Mouse (Mus musculus) hindbrain, embryonic 11.5 days (tissue): ENCODE data around the gene Nelfe. TPM values are rescaled to one million over a fixed set of nuclear protein-coding genes. Genes with fewer than 3 reads are reported as not detected.
"Not testable (repeated sequence)": the region's sequence is repeated elsewhere in the genome, so short reads cannot be mapped to it uniquely, and the experiment has no call there.

ENCODE experiments used
- ATAC-seq: fragments of 200-750 bp; cut with Nextera tagmentation; 2 replicates; pipeline ENCODE4 v1.8.0; 2017; ENCODE audit warnings: mild to moderate bottlenecking, moderate TSS enrichment, moderate library complexity; ENCODE audit not compliant: low FRiP score
- DNase-seq: peaks from one replicate; pipeline ENCODE4 v3.0.0-alpha.2; 2015; ENCODE audit warnings: low spot score
- H3K27ac ChIP-seq: fragments of 300-500 bp; sonication (generic); 2 replicates; pipeline ENCODE4 v1.5.1; 2014; ENCODE audit warnings: mild to moderate bottlenecking, low read depth, low read length
- H3K27me3 ChIP-seq: fragments of 300-500 bp; sonication (generic); 2 replicates; pipeline ENCODE4 v1.6.1; 2014; ENCODE audit warnings: mild to moderate bottlenecking, low read length, moderate library complexity, mixed read lengths; ENCODE audit not compliant: control insufficient read depth, insufficient read depth
- H3K36me3 ChIP-seq: fragments of 300-500 bp; sonication (generic); 2 replicates; pipeline ENCODE4 v1.6.1; 2014; ENCODE audit warnings: mild to moderate bottlenecking, low read length, moderate library complexity, mixed read lengths; ENCODE audit not compliant: control insufficient read depth, insufficient read depth
- H3K4me1 ChIP-seq: fragments of 300-500 bp; sonication (generic); replicated peaks from 2 replicates; pipeline ENCODE4 v1.6.1; 2014; ENCODE audit warnings: low read length, mixed read lengths; ENCODE audit not compliant: control insufficient read depth, insufficient read depth
- H3K4me2 ChIP-seq: fragments of 300-500 bp; sonication (generic); replicated peaks from 2 replicates; pipeline ENCODE4 v1.6.1; 2014; ENCODE audit warnings: mild to moderate bottlenecking, low read depth, low read length
- H3K4me3 ChIP-seq: fragments of 300-500 bp; sonication (generic); 2 replicates; pipeline ENCODE4 v1.5.1; 2014; ENCODE audit warnings: low read depth, low read length
- H3K9ac ChIP-seq: fragments of 300-500 bp; sonication (generic); 2 replicates; pipeline ENCODE4 v1.6.1; 2014; ENCODE audit warnings: low read depth, low read length
- H3K9me3 ChIP-seq: fragments of 300-500 bp; sonication (generic); 2 replicates; pipeline ENCODE4 v1.6.1; 2016; ENCODE audit warnings: low read length; ENCODE audit not compliant: control insufficient read depth
- WGBS: fragments of 180-500 bp; shearing (Covaris S2); extraction: QIAGEN DNeasy Blood & Tissue Kit; methylation state at CpG from one replicate; pipeline ENCODE4 v1.1.7; 2014; 5-methylcytosine and 5-hydroxymethylcytosine counted together
- polyA plus RNA-seq: library from polyadenylated mRNA; unstranded; fragments of >200 nt; fragmentation: Nextera tagmentation; extraction: Ambion mirVana; gene quantifications from 2 replicates; pipeline ENCODE4 v1.2.1, GENCODE M21; 2014

Gene Nelfe
- polyA plus RNA-seq, result 117 and 138 TPM in 2 replicates

DNA sequence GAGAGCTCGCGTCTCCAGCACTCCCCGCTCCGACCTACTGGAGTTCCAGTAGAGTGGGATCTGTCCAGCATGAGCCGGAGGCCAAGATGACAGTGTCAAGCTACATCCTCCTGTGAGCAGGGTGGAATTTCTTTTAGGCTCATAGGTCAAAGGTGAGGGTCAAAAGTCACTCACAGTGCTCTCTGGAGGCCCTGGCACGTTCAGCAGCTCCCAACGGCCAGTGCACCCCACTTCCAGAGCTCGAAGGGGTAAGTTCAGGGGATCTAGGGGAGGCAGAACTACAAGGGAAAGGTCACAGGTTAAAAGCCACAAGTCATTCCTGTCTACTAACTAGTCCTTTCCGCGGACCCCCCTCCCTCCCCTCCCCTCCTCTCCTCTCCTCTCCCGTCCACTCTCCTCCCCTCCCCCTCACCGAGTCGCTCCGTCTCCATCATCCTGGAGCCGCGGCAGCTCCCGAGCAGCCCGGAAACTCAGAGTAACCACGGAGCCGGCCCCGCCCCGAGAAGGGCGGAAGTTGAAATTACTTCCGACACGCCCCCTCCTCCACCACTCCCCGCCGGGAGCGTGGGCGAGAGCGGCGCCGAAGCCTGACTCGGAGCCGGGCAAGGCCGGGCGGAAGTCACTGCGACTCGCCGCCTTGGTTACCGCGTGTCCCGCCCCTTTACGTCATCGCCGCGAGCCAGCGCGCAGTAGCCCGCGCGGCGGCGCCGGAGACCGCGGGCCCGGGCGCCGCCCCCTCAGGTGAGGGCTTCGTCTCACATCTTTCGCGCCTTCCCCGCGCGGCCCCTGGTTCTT lies at the start of gene Nelfe, which contains the start of gene Skiv2l:
Nelfe (plus strand) TSS at position 670 of the 795 bp plus-strand sequence.
Skiv2l (minus strand) TSS at position 489 of the 795 bp plus-strand sequence.
- WGBS, result 0% methylated on average over 60 of the region's 65 CpGs
- Histone ChIP-seq H3K36me3 (0 out of 2 replicates have a peak, but pooled peaks cover 7% of the 10 kb centered on the region), H3K4me1 (peaks cover 5% of the 10 kb centered on the region; the same call in 1 of the 2 replicates), H3K27me3 (no peaks in the 10 kb centered on the region), H3K27ac (0 out of 2 replicates have a peak within 1 kb of the TSS, but pooled peaks have one; percentile 24), H3K9ac (peak within 1 kb of the TSS; percentile 87), H3K4me3 (peak within 1 kb of the TSS; percentile 92), H3K9me3 (no peaks in the 10 kb centered on the region), H3K4me2 (peak within 1 kb of the TSS; percentile 96)
- ATAC-seq, result peak; percentile 97
- DNase-seq, result peak; percentile 99

DNA sequence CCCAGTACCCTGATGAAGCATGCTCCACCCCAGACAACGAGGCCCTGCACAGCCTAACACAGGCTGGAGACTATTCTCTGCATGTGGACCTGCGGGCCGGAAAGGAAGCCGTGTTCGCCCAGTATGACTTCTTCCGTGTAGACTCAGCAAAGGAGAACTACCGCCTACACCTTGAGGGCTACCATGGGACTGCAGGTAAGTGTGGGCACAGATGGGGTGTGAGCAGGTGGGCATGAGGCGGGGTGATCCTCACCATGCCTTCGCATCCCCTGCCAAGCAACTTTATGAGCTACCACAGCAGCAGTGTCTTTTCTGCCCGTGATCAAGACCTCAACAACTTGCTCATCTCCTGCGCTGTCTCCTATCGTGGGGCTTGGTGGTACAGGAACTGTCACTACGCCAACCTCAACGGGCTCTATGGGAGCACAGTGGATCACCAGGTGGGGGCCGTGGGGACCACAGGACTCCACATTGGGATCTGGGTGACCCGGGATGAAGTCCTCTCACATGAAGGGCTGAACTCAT lies 49.3 kb upstream of the Nelfe start:
- H3K4me3 ChIP-seq, H3K27me3 ChIP-seq, H3K27ac ChIP-seq, DNase-seq, H3K9ac ChIP-seq, H3K4me1 ChIP-seq, H3K9me3 ChIP-seq, ATAC-seq, H3K36me3 ChIP-seq, H3K4me2 ChIP-seq: not testable (repeated sequence)
- WGBS, result 92% methylated on average over 16 of the region's 16 CpGs

DNA sequence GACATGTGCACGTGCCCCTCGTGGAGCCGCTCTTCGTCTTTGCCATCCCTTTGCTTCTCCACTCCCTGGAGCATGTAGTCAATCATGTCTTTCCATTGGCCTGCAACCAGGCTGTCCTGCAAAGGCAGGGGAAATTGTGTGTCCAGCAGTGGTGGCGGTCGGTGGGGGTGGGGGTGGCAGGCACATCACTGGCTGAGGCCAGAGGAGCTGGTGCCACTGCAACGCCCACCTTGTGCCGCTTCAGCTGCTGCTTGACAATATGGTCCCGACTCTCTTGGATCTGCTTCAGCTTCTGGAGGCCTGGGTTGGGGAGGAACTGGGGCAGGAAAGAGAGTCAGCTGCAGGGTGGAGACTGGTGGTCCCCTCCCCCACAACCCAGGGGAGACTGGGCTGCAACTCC lies 47.4 kb upstream of the Nelfe start:
- H3K9ac ChIP-seq, H3K27ac ChIP-seq, H3K4me3 ChIP-seq, DNase-seq, ATAC-seq, H3K36me3 ChIP-seq, H3K4me2 ChIP-seq, H3K27me3 ChIP-seq, H3K4me1 ChIP-seq, H3K9me3 ChIP-seq: not testable (repeated sequence)
- 90% methylated on average over 9 of the region's 9 CpGs for WGBS

DNA sequence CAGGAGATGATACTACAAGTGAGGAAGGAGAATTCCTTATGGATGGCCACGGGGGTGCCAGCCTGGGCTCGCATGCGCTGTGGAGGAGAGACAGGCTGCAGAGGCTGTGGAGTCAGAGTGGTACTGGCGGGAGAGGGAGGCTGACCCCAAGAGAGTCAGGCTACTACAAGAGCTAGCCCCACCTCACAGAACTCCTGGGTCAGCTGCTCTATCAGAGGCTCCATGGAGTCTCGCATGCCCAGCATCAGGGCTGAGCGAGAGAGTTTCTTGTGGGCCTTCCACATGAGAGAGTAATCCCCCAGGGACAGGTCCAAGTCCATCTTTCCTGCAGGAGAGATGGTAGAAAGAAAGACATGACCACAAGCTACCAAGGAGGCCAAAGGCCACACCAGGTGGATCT lies 46.8 kb upstream of the Nelfe start:
- WGBS, result 90% methylated on average over 6 of the region's 6 CpGs
- H3K4me3 ChIP-seq, H3K27ac ChIP-seq: not testable (repeated sequence)

DNA sequence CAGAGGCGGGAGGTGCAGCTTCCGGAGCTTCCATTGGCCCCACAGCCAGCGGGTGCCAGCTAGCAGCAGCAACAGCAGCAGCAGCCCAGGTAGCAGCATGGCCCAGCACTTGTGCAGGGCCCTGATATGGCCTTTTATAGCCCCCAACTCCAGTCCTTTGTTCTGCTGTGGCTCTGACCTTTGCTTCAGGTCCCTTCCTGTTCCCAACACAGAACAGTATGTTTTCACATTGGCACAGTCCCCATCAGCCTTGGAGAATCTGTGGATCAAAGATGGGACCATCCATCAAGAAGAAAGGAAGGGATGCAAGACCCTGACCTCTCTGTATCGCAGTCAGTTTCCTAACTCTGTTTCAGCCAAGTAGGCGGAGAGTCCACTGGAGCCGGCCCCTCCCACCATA lies 45.9 kb upstream of the Nelfe start, which contains the start of gene Cyp21a1:
Cyp21a1 (minus strand) TSS at position 261 of the 400 bp plus-strand sequence.
- DNase-seq, ATAC-seq: not testable (repeated sequence)
- WGBS, result 85% methylated on average over 4 of the region's 6 CpGs

More for the DNA sequence above, 46.8 kb upstream of the Nelfe start:
- not testable (repeated sequence) for H3K36me3 ChIP-seq, H3K27me3 ChIP-seq, H3K9ac ChIP-seq, H3K9me3 ChIP-seq, H3K4me1 ChIP-seq, H3K4me2 ChIP-seq, DNase-seq, ATAC-seq

DNA sequence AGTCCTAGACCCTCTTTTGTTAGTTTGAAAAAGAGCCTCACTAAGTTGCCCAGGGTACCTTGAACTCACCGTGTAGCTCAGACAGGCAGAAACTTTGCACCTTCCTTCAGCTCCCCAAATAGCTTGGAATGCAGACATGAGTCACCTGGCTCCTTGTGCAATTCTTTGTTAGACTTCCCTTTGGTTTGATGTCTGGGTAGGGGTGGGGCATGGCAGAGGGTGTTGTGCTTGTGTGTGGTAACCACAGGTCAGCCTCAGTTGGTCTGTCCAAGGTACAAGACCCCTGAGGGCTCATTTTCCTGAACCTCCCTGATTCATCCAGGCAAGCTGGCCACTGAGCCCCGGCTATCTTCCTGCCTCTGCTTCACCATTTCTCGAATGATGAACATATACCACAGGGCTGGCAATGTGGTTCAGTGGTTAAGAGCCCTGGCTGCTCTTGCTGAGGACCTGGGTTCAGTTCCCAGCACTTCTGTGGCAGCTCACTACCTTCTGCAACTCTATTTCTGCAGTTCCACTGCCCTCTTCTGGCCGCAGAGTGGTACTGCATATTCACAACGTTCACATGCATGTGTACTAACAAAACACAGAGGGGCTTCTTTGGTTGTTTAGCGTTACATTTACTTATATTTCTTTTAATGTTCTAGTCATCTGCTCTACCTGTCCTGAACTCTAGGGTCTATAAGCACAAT lies 45.2 kb upstream of the Nelfe start:
- no peak for ATAC-seq
- no peak overlapping the region for H3K27ac ChIP-seq
- H3K4me1 ChIP-seq, result no peaks in the 10 kb centered on the region
- no peak overlapping the region for H3K4me2 ChIP-seq
- no peak overlapping the region for H3K4me3 ChIP-seq
- no peak for DNase-seq
- H3K9me3 ChIP-seq, result no peaks in the 10 kb centered on the region
- no peaks in the 10 kb centered on the region for H3K36me3 ChIP-seq
- no peak overlapping the region for H3K9ac ChIP-seq
- H3K27me3 ChIP-seq, result no peaks in the 10 kb centered on the region
- WGBS, result 78% methylated on average over 6 of the region's 6 CpGs

More for the DNA sequence above, 45.9 kb upstream of the Nelfe start, which contains the start of gene Cyp21a1:
- not testable (repeated sequence) for H3K4me1 ChIP-seq, H3K9ac ChIP-seq, H3K4me3 ChIP-seq, H3K27me3 ChIP-seq, H3K9me3 ChIP-seq, H3K36me3 ChIP-seq, H3K27ac ChIP-seq, H3K4me2 ChIP-seq

DNA sequence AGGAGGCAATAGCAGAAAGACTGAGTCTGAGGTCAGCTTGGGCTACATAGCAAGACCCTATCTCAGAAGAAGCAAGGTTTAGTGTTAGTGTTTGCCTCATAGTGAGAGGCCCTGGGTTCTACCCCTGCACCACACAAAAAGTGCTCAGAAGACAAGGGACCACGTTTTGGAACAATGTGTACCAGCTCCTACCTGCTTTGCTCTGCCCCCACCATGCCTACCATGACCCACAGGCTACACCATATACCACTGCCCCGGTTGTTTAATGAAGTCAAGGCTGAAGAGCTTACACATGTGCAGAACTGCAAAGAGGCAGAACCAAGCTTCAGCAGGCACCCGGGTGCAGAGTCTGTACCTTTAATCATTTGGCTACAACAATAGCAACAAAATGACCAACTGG lies 43.0 kb upstream of the Nelfe start:
- WGBS, result 71% methylated on average over 3 of the region's 3 CpGs
- H3K27me3 ChIP-seq, result no peaks in the 10 kb centered on the region
- H3K4me2 ChIP-seq, result no peak overlapping the region
- ATAC-seq (no peak), DNase-seq (no peak)
- H3K9ac ChIP-seq, result no peak overlapping the region
- no peak overlapping the region for H3K4me3 ChIP-seq
- no peaks in the 10 kb centered on the region for H3K36me3 ChIP-seq
- H3K4me1 ChIP-seq, result no peaks in the 10 kb centered on the region
- no peaks in the 10 kb centered on the region for H3K9me3 ChIP-seq
- no peak overlapping the region for H3K27ac ChIP-seq

DNA sequence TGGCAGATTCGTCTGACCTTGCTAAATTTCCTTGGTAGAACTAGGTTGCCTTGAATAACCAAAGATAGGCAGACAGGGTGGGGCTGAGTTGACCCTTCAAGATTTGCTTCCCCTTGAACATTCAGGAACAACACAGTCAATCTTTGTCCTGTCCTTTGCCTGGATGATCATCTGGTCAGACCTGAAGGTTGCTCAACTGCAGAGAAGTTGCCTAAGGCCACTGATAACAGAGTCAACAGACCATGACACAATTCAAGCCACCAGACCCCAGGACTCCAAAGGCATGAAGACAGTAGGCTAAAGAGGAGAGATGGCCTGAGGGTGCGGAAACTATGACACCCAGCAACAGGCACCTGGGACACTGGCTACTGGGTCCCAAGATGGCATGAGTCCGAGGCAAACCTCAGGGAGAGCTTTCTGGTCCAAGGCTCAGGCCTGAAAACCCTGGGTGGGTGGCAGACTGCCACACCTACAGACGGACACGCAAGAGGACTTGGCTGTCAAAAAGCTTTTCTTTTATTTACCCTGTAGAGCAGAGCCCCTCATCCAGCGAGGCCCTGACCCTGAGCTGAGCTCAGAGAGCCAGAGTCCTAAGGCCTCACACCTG lies 41.5 kb upstream of the Nelfe start:
- Histone ChIP-seq H3K9ac (no peak overlapping the region), H3K36me3 (no peaks in the 10 kb centered on the region), H3K27ac (no peak overlapping the region), H3K4me1 (no peaks in the 10 kb centered on the region), H3K9me3 (no peaks in the 10 kb centered on the region), H3K4me3 (no peak overlapping the region), H3K27me3 (no peaks in the 10 kb centered on the region), H3K4me2 (no peak overlapping the region)
- DNase-seq (no peak), ATAC-seq (no peak)
- 86% methylated on average over 6 of the region's 6 CpGs for WGBS
